Mouse (Mus musculus) adrenal gland, adult (tissue): ENCODE results near the gene Terf2ip.

ENCODE experiments used
- DNase-seq, 2 experiments: peaks; one replicate each; pipeline ENCODE4 v3.0.0; 2022 to 2023; ENCODE audit warnings: low spot score in 1 of 2; ENCODE audit not compliant: inconsistent age in 2 of 2

Gene Terf2ip

DNA sequence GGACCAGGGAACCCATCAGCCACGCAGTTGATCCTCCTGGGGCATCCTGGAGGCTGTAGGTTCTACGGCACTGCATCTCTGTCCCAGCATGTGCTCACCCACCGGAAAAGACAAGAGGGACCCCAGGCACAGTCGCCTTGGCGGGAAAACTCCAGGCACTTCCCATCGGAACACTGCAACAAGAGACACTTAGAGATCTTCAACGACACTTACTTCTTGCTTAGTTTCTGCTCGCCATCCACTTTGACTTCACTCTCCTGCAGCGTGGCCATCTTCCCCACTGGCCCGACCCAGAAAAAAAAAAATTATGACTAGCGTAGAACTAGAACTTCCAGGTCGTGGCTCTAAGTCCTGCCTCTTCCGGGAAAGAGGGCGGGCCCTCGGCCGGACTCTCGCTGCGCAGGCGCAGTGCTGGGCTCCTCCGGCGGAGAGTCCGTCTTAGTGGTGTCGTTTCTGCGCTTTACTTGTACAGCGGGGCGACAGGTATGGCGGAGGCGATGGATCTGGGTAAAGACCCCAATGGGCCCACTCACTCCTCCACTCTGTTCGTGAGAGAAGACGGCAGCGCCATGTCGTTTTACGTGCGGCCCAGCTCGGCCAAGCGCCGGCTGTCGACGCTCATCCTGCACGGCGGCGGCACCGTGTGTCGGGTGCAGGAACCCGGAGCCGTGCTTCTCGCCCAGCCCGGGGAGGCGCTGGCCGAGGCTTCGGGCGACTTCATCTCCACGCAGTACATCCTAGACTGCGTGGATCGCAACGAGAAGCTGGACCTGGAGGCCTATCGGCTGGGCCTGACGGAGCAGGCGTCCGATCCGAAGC is at the start of gene Terf2ip, which contains the start of gene Kars:
Gene Terf2ip, plus strand, starts transcription at position 402 of the 819 bp plus-strand sequence.
Gene Kars, minus strand, starts transcription at position 327 of the 819 bp plus-strand sequence.
- DNase-seq = peak; percentile 95 to 98

DNA sequence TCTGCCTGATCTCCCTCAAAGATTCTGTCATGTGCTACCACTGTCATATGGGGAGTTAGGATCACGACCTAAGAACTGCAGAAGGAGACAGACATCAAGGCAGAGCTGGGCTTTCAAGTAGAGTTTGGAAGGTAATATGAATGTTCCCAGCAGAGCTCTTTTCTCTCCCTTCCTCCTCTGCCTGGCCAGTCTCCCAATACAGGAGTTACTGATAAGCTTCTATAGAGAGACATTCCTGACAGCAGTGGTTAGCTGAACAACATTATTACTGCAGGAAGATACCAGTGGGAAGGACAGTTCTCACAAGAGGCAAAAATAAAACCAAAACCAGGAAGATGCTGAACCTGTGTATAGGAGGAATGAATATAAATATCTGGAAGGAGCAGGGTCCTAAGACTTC is 48.6 kb upstream of the Terf2ip start:
- no peak for DNase-seq

DNA sequence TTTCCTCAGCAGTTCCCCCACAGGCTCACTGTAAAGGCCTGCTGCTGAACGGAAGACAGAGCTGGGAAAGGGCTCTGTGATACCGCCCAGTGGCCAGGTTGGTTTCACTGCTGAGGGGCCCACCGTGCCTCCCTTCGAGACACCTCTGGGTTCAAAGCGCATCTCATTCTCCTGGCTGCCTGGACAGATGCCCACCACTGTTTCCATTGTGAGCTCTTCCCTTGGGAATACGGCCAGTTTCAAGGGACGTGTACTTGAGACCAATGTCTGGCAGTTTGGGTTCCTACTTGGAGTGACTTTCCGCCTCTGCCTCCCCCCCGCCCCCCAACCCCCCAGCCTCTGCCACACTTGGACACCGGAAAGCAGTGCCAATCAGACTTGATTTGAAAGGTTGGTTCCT is 48.1 kb upstream of the Terf2ip start:
- no peak for DNase-seq

DNA sequence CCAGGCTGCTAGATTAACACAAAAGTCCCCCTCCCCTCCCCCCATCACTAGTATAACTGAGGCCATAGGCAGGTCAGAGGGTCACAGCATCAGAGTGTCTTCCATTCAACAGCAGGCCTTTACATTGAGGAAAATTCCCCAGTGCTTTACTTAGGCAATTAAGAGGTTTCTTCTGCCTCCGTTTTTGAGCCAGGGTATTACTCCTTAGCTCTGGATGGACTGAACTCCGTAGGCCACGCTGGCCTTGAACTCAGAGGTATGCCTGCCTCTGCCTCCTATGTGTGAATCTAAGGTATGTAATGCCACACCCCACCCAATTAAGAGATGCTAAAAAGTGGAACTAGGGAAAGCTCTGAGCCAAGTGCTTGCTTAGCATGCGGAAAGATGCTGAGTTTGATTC is 47.7 kb upstream of the Terf2ip start:
- no peak for DNase-seq

DNA sequence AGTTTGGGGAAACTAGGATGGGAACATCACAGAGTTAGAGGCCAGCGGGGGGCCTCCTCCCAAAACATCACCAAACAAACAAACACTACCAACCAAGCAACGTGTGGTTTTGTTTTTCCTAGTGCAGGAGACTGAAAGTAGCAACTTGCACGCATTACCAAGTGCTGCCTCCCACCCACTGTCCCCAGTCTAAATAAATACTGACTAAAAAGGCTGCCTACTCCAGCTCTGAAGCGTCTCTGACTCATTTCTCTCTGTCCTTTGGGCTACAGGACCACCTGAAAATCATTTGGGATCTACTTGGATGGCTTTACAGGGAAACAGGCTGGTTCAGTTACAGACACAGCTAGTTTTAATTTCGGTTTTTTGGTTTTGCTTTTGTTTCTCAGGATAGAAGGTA is 46.8 kb upstream of the Terf2ip start:
- no peak for DNase-seq

DNA sequence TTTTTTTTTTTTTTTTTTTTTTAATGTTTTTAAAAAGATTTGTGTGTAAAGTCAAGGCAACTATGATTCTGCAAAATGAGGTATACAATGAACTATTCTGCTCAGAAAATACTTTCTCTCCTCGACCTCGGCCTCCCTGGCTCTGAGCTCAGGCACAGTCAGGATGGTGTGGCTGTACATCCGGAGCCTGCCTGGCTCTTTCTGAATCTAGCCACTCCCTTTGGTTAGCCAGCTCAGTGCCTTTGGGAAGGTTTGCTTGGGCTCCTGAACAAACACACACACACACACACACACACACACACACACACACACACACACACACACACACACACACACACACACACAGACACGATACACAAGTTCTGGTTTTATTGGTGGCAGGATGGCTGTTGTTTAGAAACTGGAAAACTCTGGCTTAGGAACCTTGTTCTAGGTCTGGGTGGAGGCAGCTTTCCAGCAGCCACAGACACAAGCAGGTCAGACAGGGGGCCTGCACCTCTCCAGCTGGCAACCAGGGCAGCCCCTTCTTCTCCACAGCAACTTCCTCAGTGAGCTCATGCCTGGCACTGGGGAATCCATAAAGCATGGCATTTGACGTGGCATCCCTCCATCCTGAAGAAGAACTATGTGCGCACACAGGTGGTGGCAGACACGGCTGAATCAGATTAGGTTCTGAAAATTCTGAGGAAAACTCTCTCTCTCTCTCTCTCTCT is 46.2 kb upstream of the Terf2ip start:
- peak in 1 of 2 experiments; percentile 60 for DNase-seq

DNA sequence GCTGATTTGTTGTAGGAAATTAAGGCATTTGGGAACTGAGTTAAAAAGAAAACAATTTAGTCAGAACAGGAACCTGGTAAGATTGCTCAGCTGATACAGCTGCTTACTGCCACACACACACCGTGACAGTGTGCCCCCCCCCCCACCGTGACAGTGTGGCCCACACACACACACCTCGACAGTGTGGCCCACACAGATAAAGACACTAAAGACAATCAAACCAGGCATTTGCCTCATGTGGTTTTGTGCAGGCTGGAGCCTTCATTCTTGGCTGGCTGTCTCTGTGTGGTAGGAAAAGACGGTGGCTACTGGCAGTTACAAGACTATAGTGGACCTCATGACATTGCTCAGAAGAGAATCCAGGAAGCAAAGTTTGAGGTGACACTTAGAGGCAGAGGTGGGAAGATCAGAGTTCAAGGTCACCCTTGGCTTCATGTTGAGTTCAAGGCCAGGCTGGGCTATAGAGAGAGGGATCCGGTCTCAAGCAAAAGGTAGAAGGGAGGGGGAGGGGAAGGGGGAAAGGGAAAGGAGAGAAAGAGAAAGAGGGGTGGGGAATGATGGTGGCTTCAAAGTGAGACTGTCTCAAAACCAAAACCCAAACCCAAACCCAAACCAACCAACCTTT is 43.8 kb upstream of the Terf2ip start:
- no peak for DNase-seq

DNA sequence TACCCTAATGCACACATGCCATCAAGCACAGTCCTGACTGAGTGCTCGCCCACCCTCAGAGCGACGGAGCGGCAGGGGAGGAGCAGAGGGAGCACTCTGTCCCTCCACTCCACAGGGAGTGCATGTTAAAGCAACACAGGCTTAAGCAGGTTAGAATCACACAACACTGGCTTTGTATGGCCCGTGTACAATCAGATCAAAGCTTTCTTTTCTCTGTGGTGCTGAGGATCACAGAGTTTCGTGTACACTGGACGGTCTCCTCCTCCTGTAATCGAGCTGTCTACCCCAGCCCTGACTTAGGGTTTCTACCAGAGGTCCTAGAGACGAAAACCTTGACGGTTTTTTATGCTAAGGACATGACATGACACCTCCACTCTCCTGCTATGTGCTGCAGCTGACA is 42.7 kb upstream of the Terf2ip start:
- no peak for DNase-seq

DNA sequence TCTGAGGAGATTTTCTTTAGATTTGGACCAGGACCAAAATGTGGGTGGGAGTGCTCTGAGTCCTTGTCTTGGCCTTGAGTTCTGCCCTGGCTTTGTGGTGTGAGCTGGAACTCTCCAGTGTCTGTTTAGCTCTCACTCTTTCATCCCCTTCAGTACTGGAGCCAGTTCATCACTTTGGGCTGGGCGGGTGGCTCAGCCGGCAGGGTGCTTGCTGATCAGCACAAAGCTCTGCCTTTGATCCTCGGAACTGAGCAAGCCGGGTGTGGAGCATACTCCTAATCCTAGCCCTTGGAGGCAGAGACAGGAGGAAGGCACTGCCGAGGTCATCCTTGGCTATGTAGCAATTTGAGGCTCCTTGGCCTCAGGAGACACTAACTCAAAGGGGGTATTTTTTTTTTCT is 42.2 kb upstream of the Terf2ip start:
- no peak for DNase-seq

DNA sequence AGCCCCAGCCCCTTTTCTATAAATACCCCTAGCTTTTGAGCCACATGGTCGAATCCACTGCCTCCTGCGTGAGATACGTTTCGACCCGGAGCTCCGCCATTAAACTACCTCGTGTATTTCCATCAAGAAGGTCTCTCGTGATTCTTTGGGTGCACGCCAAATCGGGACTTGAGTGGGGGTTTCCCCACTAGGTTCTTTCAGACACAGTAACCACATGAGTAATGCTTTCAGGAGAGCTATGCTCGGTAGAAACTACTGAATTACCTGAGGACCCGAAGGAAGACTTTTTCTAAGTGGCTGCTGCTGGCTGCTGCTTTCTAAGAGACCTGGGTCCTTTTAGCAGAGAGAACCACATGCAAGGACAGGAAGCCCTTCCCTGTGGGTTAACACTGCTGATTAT is 37.1 kb upstream of the Terf2ip start:
- no peak for DNase-seq

DNA sequence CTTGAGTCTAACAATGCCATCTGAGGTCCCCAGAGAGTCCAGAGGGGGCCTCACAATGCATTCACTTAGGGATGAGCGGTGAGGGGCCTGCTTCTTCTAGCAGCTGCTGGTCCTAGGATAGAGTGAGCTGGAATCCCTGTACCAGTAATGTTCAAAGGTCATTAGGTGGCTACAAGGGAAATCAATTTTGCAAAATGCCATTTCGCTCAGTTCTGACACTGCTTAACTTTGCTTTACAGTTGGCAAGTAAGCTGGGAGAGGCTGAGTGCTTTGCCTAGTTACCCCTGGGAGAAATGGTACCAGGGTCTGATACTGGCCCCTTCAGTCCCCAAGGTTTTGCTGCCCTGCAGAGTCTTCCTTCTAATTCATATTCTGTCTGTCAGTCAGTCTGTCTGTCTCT is 35.5 kb upstream of the Terf2ip start:
- no peak for DNase-seq

DNA sequence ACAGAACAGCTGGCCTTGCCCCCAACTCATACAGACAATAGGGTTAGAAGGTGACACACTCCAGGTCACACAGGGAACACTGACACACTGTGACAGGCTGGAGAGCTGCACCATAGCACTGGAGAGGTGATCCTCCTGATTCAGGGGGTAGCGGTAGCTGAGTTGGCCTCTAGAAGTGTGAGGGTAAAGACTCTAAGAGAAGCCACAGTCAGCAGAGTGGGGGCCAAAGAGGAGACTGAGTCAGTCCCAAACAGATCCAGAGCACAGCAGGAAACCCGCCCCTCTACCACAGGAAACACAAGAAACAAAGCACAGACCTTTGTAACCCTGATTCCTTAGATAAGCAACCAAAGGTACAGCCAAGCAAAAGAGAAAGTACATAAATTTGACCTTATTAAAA is 34.9 kb upstream of the Terf2ip start:
- DNase-seq = no peak

DNA sequence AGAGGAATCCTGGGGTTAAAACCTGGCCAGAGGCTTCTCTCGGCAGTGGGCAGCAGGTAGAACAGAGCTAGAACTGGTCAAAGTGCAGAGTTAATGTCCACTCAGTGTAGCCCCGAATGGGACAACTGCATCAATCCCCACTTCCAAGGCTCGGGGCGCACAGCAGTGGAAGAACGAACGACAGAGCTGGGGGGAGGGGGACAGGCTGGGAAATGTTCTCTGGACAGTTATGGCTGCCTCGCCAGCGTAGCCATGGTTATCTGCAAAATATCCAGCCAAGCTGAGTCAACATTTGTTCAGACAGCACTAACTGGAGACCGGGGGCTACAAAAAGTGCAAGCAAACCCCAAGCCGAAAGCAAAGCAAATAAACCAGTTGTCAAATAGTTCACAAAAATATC is 33.1 kb upstream of the Terf2ip start:
- no peak for DNase-seq

DNA sequence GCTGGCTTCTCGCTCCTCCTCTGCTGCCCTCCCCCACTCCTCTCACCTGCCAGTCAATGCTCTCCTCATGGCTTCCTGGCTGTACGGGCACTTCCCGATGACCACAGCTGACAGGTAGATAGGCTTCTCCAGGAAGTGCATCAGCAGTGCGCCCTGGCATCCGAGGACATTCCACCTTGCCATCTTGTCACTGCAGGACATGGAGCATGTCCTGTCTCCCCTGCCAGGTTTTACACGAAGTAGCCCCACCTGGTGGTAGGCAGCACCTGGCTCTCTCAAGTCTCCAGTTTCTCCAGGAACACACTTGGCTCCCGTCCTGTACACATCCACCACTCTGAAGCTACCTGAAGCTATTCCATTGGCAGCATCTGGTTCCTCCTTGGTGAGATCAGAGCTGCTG is 29.1 kb upstream of the Terf2ip start:
- DNase-seq = no peak

DNA sequence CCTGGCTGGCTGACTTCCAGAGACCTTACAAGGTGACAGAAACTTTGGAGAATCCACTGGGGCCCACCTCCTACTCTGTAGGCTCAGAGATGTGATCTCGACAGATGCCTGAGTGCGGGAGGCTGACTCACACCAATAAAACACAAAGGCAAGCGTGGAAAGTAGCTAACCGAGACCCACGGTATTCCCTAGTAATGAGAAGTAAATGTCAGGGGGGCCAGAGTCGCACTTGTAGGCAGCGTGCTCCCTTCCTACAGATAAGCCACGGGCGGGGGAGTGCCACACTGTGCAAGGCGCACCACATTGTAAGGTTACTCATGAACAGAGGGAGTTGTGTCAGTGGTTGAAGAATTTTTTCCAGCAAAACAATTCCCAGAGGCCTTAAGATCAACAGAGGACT is 26.7 kb upstream of the Terf2ip start:
- no peak for DNase-seq

DNA sequence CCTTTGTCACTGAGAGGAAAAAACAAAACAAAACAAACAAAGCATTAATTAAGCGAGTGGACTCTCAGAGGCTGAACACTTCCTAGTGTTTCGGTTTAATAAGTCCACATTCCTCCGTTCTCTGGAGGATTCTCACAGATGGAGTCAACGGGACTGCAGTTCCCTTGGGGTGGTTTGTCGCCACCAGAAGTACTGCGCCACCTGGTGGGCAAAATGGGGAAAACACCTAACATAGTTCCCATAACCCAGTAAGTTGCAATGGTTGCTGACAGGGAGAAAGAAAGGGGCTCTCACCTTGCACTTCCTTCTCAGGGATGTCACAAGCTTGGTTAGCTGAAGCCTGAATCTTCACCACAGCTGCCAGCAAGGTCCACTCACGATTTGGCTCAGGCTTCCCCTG is 21.3 kb upstream of the Terf2ip start:
- DNase-seq = peak; percentile 70 to 90

DNA sequence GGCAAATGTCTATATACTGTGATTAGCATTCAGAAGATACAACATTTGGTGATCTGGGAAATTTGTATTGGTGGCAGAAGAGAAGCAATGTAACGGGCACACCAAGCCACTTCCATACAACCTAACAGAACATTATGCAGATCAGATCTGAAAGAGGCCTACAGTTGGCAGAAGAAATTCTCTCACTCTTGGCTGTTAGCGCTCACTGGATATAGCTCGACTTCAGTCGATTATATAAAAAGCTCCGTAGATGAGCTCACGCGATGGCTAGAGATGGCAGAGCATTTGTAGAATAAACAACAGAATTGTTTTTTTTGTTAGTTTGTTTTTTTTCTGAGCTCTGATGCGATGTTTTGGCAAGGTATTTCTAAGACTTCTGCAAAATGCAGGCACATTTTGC is 19.9 kb upstream of the Terf2ip start:
- DNase-seq = no peak

DNA sequence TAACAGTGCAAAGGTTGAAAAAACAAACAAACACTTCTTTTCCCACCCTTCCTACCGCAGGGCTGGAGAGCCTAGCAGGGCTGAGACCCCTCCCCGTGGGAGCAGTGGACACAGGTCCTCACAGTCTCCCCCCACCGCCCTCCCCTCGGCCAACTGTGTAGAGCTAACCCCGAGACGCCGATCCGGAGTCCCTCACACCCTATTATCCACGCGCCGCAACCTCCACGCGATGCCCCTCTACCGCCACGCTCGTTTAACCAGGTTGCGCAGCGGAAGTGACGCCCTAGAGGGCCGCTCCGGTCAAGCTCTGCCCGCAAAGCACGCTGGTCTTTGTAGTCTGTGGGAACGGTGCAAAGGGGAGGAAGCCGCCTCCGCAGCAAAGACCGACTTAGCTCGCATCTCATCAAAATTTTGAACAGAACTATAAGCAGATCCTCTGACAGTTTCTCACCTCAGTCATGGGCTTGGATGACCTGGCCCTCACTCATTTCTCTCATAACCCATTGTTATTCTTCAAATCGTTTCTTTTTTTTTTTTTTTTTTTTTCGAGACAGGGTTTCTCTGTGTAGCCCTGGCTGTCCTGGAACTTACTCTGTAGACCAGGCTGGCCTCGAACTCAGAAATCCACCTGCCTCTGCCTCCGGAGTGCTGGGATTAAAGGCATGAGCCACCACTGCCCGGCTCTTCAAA is 19.0 kb upstream of the Terf2ip start, which contains the start of gene Adat1:
Gene Adat1, minus strand, starts transcription at position 290 of the 690 bp plus-strand sequence.
- peak; percentile 87 to 93 for DNase-seq

DNA sequence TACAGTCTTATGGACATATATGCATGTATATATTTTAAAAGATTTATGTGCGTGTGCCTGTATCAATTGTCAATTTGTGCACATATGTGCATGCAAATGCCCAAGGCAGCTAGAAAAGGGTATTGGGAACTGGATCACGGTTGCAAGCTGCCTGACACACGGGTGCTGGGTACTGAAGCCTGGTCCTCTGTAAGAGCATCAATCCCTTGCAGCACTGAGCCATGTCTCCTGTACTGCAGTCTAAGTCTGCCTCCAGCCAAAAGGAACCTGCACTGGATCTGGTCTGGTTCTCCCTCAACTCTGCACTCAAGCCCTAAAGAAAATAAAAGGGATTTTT is 18.5 kb upstream of the Terf2ip start:
- DNase-seq = no peak

DNA sequence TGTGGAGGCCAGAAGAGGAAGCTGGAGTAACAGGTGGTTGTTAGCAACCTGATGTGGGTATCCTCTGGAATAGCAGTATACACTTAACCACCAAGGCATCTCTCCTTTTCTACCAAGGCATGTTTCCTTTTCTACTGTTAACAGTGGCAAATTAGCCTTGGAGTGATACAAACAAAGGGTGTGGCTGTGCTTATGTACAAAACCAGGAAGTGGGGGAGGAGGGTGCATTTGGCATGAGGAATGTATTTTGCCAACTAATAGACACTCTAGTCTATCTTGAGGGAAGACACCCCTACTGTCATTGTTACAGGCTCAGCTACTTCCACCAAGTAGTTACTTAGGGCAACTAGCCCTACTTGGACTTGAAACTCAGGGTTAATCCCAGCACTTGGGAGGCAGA is 6.4 kb upstream of the Terf2ip start:
- no peak for DNase-seq

DNA sequence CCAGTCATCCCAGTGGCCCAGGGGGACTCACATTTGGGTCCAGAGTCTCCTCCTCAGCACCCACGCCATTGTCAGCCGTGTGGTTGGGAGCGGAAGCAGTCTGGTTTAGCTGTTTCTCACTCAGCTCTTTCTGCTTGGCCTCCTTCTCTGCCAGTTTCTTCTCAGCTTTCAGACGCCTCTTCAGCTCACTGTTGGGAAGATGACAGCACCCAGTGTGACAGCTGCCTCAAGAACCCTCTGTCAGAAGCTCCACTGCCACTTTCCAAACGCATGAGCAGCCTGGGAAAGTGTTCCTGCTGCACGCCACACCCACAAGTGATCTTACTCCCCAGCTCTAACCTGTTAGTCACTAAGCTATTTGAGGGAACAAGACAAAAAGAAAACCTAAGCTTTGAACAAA is 5.6 kb upstream of the Terf2ip start:
- no peak for DNase-seq
